Mouse (Mus musculus) hematopoietic multipotent progenitor cell, adult 10-12 weeks (in vitro differentiated cells): Measurements from ENCODE around the gene Gin1. TPM values are rescaled to one million over a fixed set of nuclear protein-coding genes. Genes with fewer than 3 reads are reported as not detected.

Experiments used
- polyA plus RNA-seq: library from polyadenylated mRNA; stranded (reverse); fragments of >175 nt; gene quantifications from 2 replicates; pipeline ENCODE4 v1.2.3, GENCODE M21; 2012; ENCODE audit warnings: low replicate concordance

Gin1 gene
- 1.2 and 1.5 TPM in 2 replicates for polyA plus RNA-seq

GRCm38 (mm10) chr1:97769904-97770753 is at the start of gene Gin1, which contains the start of gene Ppip5k2:
Gin1 (plus strand) TSS chr1:97770172.
Ppip5k2 (minus strand) TSS chr1:97770411.

Other genes with a start within 250 kb of the Gin1 start
- gene D1Ertd622e, start 108.1 kb upstream of the Gin1 start, polyA plus RNA-seq = 14.4 and 39.6 TPM in 2 replicates
- 3.9 and 5.3 TPM in 2 replicates for gene Ppip5k2, start 239 bp downstream of the Gin1 start, polyA plus RNA-seq